In genomic region chr12:110578333-110578732, GRCm38 (mm10) we compare ENCODE assay signal across 23 mouse cellular contexts.
"Had no signal": no experiment of that assay in that cellular context is flagged by ENCODE, and none has a peak within 500 bp of the region (broad histone marks: within the 10 kb centered on the region; RNA-seq: fewer than 3 reads in every experiment).

No protein-coding gene starts in this region.

- H3K9me3 ChIP-seq: embryonic facial prominence, embryonic 10.5 days; embryonic facial prominence, embryonic 12.5 days; embryonic facial prominence, embryonic 13.5 days; embryonic facial prominence, embryonic 15.5 days; forebrain, embryonic 10.5 days; forebrain, embryonic 12.5 days; forebrain, embryonic 13.5 days had no signal

- H3K27me3 ChIP-seq: embryonic facial prominence, embryonic 12.5 days; embryonic facial prominence, embryonic 13.5 days; embryonic facial prominence, embryonic 15.5 days; forebrain, embryonic 12.5 days; forebrain, embryonic 13.5 days had no signal

- H3K4me1 ChIP-seq: embryonic facial prominence, embryonic 10.5 days; embryonic facial prominence, embryonic 12.5 days; embryonic facial prominence, embryonic 13.5 days; embryonic facial prominence, embryonic 15.5 days; forebrain, embryonic 10.5 days; forebrain, embryonic 12.5 days; forebrain, embryonic 13.5 days had no signal

- H3K27ac ChIP-seq: embryonic facial prominence, embryonic 10.5 days; embryonic facial prominence, embryonic 12.5 days; embryonic facial prominence, embryonic 13.5 days; embryonic facial prominence, embryonic 15.5 days; forebrain, embryonic 10.5 days; forebrain, embryonic 12.5 days; forebrain, embryonic 13.5 days; gastrocnemius, adult 2 months; heart, adult 2 months had no signal

- ATAC-seq: forebrain, embryonic 13.5 days; forebrain, embryonic 14.5 days; forebrain, embryonic 16.5 days; forebrain, postnatal 0 days had no signal

- H3K9ac ChIP-seq: embryonic facial prominence, embryonic 12.5 days; embryonic facial prominence, embryonic 13.5 days; embryonic facial prominence, embryonic 15.5 days; forebrain, embryonic 12.5 days; forebrain, embryonic 13.5 days; forebrain, postnatal 0 days had no signal

- H3K4me2 ChIP-seq: embryonic facial prominence, embryonic 12.5 days; embryonic facial prominence, embryonic 13.5 days; embryonic facial prominence, embryonic 15.5 days; forebrain, embryonic 12.5 days; forebrain, embryonic 13.5 days had no signal

- DNase-seq: cerebellum, adult 8-10 months; cerebellum, adult 9-10 months; cerebellum, postnatal 36 days; embryo, embryonic 11 days; forebrain, postnatal 0 days; gastrocnemius, adult 2 months; gastrocnemius, postnatal 10 days; gastrocnemius, postnatal 14 days; gastrocnemius, postnatal 25 days; gastrocnemius, postnatal 36 days; heart, adult 11 months; heart, adult 18-20 months; heart, adult 2 months had no signal

- H3K4me3 ChIP-seq: embryonic facial prominence, embryonic 10.5 days; embryonic facial prominence, embryonic 12.5 days; embryonic facial prominence, embryonic 13.5 days; embryonic facial prominence, embryonic 15.5 days; erythroblast, embryonic 14.5 days; forebrain, embryonic 10.5 days; forebrain, embryonic 12.5 days; forebrain, embryonic 13.5 days; gastrocnemius, adult 2 months; heart, adult 2 months had no signal
